Mouse (Mus musculus) right cerebral cortex, postnatal 25 days (tissue): Measurements from ENCODE around the gene Gm20388.
A peak's percentile ranks its signal among the peaks of the same experiment; 100 is the strongest.

Experiments used
- DNase-seq: peaks from one replicate; pipeline ENCODE4 v3.0.0; 2022

Gm20388 gene

GRCm38 (mm10) chr8:120100388-120101067, 189.9 kb downstream of the Gm20388 start:
- DNase-seq = no peak

- DNase-seq = peak; percentile 90
These were observed 190.7 kb downstream of the Gm20388 start, which contains the start of gene Zdhhc7 for GRCm38 (mm10) chr8:120101068-120101972. Zdhhc7 (minus strand) TSS chr8:120101482.

GRCm38 (mm10) chr8:120103916-120104315, 193.3 kb downstream of the Gm20388 start:
- no peak for DNase-seq

- no peak for DNase-seq
These were observed 194.2 kb downstream of the Gm20388 start for GRCm38 (mm10) chr8:120104721-120105272.

GRCm38 (mm10) chr8:120109149-120109548, 198.5 kb downstream of the Gm20388 start:
- DNase-seq = no peak

GRCm38 (mm10) chr8:120110966-120111365, 200.3 kb downstream of the Gm20388 start:
- DNase-seq = no peak

GRCm38 (mm10) chr8:120111382-120111781, 200.7 kb downstream of the Gm20388 start:
- no peak for DNase-seq

- DNase-seq = no peak
These were observed 201.9 kb downstream of the Gm20388 start for GRCm38 (mm10) chr8:120112535-120112934.

- no peak for DNase-seq
These were observed 202.7 kb downstream of the Gm20388 start for GRCm38 (mm10) chr8:120113306-120113705.

GRCm38 (mm10) chr8:120113758-120114255, 203.2 kb downstream of the Gm20388 start, which contains the start of gene 6430548M08Rik:
6430548M08Rik (plus strand) TSS chr8:120114152.
- DNase-seq = peak; percentile 100

GRCm38 (mm10) chr8:120114315-120114841, 203.7 kb downstream of the Gm20388 start:
- DNase-seq = peak; percentile 32

GRCm38 (mm10) chr8:120116600-120116999, 206.0 kb downstream of the Gm20388 start:
- DNase-seq = no peak

- no peak for DNase-seq
These were observed 207.5 kb downstream of the Gm20388 start for GRCm38 (mm10) chr8:120118162-120118561.

- no peak for DNase-seq
These were observed 208.2 kb downstream of the Gm20388 start for GRCm38 (mm10) chr8:120118847-120119246.

- DNase-seq = no peak
These were observed 208.8 kb downstream of the Gm20388 start for GRCm38 (mm10) chr8:120119429-120119828.

GRCm38 (mm10) chr8:120119931-120120330, 209.3 kb downstream of the Gm20388 start:
- DNase-seq = no peak

- no peak for DNase-seq
These were observed 210.3 kb downstream of the Gm20388 start for GRCm38 (mm10) chr8:120120951-120121350.

GRCm38 (mm10) chr8:120124261-120124660, 213.6 kb downstream of the Gm20388 start:
- no peak for DNase-seq

GRCm38 (mm10) chr8:120124836-120125389, 214.3 kb downstream of the Gm20388 start:
- DNase-seq = no peak

- no peak for DNase-seq
These were observed 215.9 kb downstream of the Gm20388 start for GRCm38 (mm10) chr8:120126357-120127161.

- no peak for DNase-seq
These were observed 218.9 kb downstream of the Gm20388 start for GRCm38 (mm10) chr8:120129547-120129946.

GRCm38 (mm10) chr8:120131158-120131557, 220.5 kb downstream of the Gm20388 start:
- DNase-seq = no peak
